25 mouse cellular contexts compared by ENCODE assay signal in genomic region chr15:73979201-73979600, GRCm38 (mm10).
DNase-seq lines count a peak whose midpoint lies in the region; ATAC-seq and TF ChIP-seq lines count a peak whose summit lies in the region.
"Had no signal": no experiment of that assay in that cellular context is flagged by ENCODE, and none has a peak within 500 bp of the region (broad histone marks: within the 10 kb centered on the region; RNA-seq: fewer than 3 reads in every experiment).

No protein-coding gene starts in this region.

- WGBS in olfactory bulb, adult 2 months, result 34% methylated on average over 11 of the region's 11 CpGs
- 81% methylated on average over 11 of the region's 11 CpGs for WGBS in hindbrain, postnatal 0 days
- 81% methylated on average over 11 of the region's 11 CpGs for WGBS in hindbrain, embryonic 10.5 days

- H3K4me2 ChIP-seq in hindbrain, postnatal 0 days (ENCODE audit: low read depth, low read length), result no peak overlapping the region
- H3K4me2 ChIP-seq: forebrain, embryonic 13.5 days; heart, embryonic 11.5 days; hindbrain, embryonic 13.5 days had no signal

- H3K27me3 ChIP-seq in hindbrain, postnatal 0 days (ENCODE audit: insufficient read depth, low read length), result peaks cover 12% of the 10 kb centered on the region
- no peaks in the 10 kb centered on the region for H3K27me3 ChIP-seq in hindbrain, embryonic 10.5 days (ENCODE audit: insufficient read depth, poor library complexity, severe bottlenecking)
- H3K27me3 ChIP-seq: forebrain, embryonic 13.5 days had no signal

- TF ChIP-seq POLR2A in olfactory bulb, adult 2 months (IDR thresholded peaks at IDR 0.05; ENCODE audit: insufficient read depth, low read depth, low read length), result no peak

- H3K4me3 ChIP-seq in olfactory bulb, adult 2 months (ENCODE audit: insufficient read depth, low read depth, low read length), result no peak overlapping the region
- H3K4me3 ChIP-seq in hindbrain, postnatal 0 days (ENCODE audit: low read length), result no peak overlapping the region
- H3K4me3 ChIP-seq in hindbrain, embryonic 10.5 days, result no peak overlapping the region
- H3K4me3 ChIP-seq: forebrain, embryonic 10.5 days; forebrain, embryonic 13.5 days; hindbrain, embryonic 13.5 days had no signal

- no peak for TF ChIP-seq CTCF in olfactory bulb, adult 2 months (IDR thresholded peaks at IDR 0.05; ENCODE audit: insufficient read depth, low read depth, low read length)
- no peak for TF ChIP-seq CTCF in hindbrain, postnatal 0 days (IDR thresholded peaks at IDR 0.05; ENCODE audit: low read depth)

- no peak overlapping the region for H3K9ac ChIP-seq in hindbrain, postnatal 0 days (replicated peaks; ENCODE audit: low read length)
- H3K9ac ChIP-seq: forebrain, embryonic 13.5 days; hindbrain, embryonic 13.5 days had no signal

- H3K36me3 ChIP-seq in hindbrain, postnatal 0 days (ENCODE audit: insufficient read depth, low read length), result no peaks in the 10 kb centered on the region
- H3K36me3 ChIP-seq in hindbrain, embryonic 10.5 days, result no peaks in the 10 kb centered on the region
- H3K36me3 ChIP-seq: forebrain, embryonic 10.5 days; hindbrain, embryonic 13.5 days had no signal

- no peak for ATAC-seq in hindbrain, postnatal 0 days
- ATAC-seq: activated CD4-positive, CD25-positive, alpha-beta regulatory T cell, adult 4 months; CD4-positive, CD25-positive, alpha-beta regulatory T cell, adult 4 months; forebrain, embryonic 13.5 days; forebrain, embryonic 16.5 days; hindbrain, embryonic 16.5 days; inflammation-experienced regulatory T-cells, adult 6 months; intestine, embryonic 16.5 days had no signal

- H3K27ac ChIP-seq in olfactory bulb, adult 2 months (ENCODE audit: insufficient read depth, low read depth, low read length), result peak overlapping the region; percentile 44
- H3K27ac ChIP-seq in hindbrain, postnatal 0 days, result no peak overlapping the region
- H3K27ac ChIP-seq in hindbrain, embryonic 10.5 days, result no peak overlapping the region
- H3K27ac ChIP-seq: forebrain, embryonic 10.5 days; forebrain, embryonic 13.5 days; hindbrain, embryonic 13.5 days had no signal

- H3K4me1 ChIP-seq in olfactory bulb, adult 2 months (ENCODE audit: control insufficient read depth, insufficient read depth, low read length), result peaks cover 70% of the 10 kb centered on the region
- peaks cover 9% of the 10 kb centered on the region for H3K4me1 ChIP-seq in hindbrain, postnatal 0 days (ENCODE audit: insufficient read depth, low read length)
- H3K4me1 ChIP-seq in hindbrain, embryonic 10.5 days (replicated peaks), result peaks cover 9% of the 10 kb centered on the region

- peak; percentile 21 to 54 for DNase-seq in adrenal gland, adult (ENCODE audit: inconsistent age in 2 of 2, low spot score in 1 of 2)
- DNase-seq in adrenal gland, postnatal 4 days (ENCODE audit: low spot score in 2 of 2), result no peak
- peak; percentile 57 for DNase-seq in Muller cell, postnatal 12 days (ENCODE audit: inconsistent ontology term)
- peak; percentile 33 for DNase-seq in adrenal gland, postnatal 25 days
- DNase-seq in hindbrain, postnatal 0 days (ENCODE audit: low spot score), result no peak
- DNase-seq in hindbrain, embryonic 10.5 days (ENCODE audit: low spot score), result no peak
- DNase-seq in urinary bladder, postnatal 14 days (ENCODE audit: low spot score), result no peak
- DNase-seq: B cell, adult 2 months; cerebellum, adult 11-12 months; cerebellum, adult 8-10 months; cerebellum, postnatal 14 days; gastrocnemius, postnatal 10 days; heart, adult 11 months; kidney, adult 18-20 months had no signal

- H3K9me3 ChIP-seq in hindbrain, postnatal 0 days (ENCODE audit: low read length), result no peaks in the 10 kb centered on the region
- no peaks in the 10 kb centered on the region for H3K9me3 ChIP-seq in hindbrain, embryonic 10.5 days
- H3K9me3 ChIP-seq: forebrain, embryonic 10.5 days; forebrain, embryonic 13.5 days; hindbrain, embryonic 13.5 days had no signal

Comparison
In these comparisons a context has a peak if more than half of its experiments do, and no peak if none do; other contexts are left out.
1. DNase-seq: peak in adrenal gland, adult (2 of 2), Muller cell, postnatal 12 days (single experiment) and adrenal gland, postnatal 25 days (single experiment); none in adrenal gland, postnatal 4 days (0 of 2), hindbrain, postnatal 0 days (single experiment), hindbrain, embryonic 10.5 days (single experiment) and urinary bladder, postnatal 14 days (single experiment).